Mouse (Mus musculus) embryo, embryonic 11.5 days (tissue): ENCODE data around the gene Sult6b2.

Source experiments
- DNase-seq: peaks from one replicate; pipeline ENCODE4 v3.0.0-alpha.2; 2012; ENCODE audit warnings: low read depth, low spot score

Gene Sult6b2

DNA sequence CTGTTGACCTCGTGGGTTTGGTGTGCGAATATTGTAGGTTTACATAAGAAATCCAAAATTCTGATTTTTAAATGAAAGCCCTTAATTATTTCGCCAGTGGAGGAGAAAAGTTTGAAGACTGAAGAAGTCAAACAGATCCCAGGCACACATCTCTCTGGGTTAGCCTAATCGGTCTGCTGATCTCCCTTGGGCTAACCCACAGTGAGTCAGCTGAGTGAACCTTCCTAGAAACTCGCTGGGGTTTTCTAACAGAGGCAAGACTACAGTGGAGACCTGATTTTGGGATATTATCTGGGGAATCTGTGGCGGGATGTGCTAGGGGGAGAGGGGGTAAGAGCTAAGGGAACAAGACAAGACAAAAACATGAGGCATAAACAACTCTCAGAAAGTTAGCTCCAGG lies 5.9 kb upstream of the Sult6b2 start:
- DNase-seq: no peak

DNA sequence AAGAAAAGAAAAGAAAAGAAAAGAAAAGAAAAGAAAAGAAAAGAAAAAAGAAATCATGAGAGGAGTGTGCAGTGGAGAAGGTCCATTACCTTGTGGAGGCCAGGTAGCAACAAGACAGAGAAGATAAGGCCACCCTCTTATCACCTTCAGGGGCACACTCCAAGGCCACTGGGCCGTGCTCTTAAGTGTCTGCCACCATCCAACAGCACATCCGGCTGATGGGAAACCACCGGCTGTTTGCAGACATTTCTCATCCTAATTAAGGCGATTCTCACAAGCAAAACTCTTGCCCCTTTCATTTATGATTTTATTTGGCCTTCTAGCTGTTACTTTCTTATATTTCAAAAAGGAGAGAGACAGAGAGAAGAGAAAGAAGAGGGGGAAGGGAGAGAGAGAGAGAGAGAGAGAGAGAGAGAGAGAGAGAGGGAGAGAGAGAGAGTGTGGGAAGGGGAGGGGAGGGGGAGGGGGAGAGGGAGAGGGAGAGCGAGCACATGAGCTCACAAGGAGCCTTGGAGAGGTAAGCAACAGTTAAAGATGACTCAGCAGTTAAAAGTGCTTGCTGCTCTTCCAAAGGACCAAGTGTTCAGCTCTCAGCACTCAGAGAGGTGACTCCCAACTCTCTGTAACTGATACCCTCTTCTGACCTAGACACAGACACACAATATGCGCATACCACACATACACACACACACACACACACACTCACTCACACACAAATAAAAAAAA lies 5.2 kb upstream of the Sult6b2 start:
- DNase-seq: no peak

DNA sequence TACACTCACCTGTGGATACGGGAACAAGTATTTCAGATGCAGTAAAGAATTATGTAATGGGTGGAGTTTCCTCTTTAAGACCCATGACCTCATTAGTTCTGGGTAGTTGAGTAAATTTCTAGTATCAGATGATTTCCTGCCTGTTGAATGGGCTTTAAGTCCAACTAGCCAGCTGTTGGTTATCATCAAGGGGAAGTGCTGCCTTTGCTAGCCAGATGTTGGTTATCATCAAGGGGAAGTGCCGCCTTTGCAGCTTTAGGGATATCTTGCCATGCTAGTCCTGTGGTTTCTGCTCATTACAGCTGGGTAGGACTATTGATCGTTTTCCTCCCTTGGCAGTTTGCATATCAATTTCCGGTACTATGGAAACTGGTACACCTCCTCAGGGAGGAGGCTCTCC lies 2.0 kb upstream of the Sult6b2 start:
- no peak for DNase-seq

DNA sequence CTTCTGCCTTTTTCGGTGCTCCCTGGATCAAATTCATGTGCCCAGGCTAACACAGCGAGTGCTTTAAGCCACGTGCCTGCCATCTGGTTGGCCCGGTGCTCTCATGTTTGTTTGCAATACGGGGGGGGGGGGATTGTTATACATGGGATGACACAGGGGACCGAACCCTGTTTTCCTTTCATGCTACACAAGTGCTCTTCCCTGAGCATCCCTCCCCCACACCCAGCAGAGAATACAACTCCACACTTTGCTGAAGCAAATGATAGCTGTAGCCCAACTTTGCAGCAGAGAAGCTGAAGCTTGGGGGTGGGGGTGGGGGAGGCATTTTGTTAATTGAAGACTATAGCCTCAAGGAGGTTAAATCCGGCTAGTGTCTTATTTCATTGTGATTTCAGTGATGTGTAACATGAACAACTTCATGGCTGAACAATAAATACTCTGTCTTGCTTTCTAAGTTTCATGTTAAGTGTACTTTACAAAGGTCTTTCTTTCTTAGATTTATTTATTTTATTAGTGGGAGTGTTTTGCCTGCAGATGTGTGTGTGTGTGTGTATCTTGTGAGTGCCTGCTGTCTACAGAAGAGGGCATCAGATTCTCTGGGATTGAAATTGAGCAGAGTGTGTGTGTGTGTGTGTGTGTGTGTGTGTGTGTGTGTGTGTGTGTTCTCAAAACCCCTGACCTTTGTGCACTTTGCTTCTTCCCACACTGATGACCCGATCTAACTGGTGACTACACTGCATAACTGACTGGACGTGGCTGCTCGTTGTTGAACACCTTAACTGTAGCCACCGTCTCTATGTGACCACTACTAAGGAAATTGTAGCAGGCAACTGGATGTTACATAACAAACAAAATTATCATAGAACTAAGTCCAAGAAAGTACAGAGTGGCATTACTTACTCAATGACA lies 1.4 kb downstream of the Sult6b2 start:
- DNase-seq: no peak

DNA sequence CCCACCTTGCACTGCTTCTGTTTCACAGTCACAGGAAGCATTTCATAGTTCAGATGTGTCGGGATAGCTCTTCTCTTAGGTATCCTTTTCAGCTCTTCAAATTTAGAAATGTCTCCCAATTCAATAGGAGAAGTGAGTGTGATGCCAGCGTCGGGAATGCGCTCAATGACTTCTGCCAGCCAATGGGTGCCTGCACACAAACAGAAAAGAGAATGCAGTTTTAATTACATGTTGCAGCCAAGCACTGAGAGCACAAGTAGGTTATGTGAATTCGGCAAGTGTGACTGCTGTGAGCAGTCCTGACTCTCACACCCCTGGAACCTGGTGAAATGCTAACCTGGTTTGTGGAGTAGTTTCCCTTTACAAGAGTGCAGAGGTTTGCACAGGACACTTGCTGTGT lies 2.6 kb downstream of the Sult6b2 start:
- no peak for DNase-seq

DNA sequence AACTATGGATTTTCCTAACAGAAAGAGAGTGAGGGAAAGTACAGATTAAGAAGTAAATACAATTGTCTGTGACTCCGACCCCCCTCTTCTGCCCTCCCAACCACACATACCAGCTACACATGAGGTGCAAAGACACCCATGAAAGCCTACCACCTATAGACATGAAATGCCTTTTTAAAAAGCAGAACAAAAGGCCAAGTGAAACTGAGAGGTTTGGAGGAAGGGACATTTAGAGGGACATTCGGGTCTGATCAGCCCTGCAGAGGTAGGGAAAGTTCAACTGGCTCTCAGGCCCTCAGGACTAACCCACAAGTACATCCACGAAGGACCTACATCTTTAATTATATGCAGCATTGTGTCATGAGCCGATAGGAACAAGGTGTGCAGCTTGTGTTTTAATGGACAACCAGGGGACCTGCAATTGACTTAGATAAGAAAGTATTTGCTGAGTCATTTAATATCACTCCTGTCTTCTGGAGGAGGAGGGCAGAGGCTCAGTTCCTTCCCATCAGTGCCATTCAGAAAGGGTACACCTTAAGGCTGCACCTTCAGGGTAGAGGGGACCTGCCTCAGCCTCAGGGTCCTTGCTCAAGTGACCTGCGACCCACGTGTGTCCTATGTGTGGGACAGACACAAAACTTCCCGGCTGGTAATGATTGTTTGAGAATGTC lies 4.5 kb downstream of the Sult6b2 start:
- DNase-seq: no peak

DNA sequence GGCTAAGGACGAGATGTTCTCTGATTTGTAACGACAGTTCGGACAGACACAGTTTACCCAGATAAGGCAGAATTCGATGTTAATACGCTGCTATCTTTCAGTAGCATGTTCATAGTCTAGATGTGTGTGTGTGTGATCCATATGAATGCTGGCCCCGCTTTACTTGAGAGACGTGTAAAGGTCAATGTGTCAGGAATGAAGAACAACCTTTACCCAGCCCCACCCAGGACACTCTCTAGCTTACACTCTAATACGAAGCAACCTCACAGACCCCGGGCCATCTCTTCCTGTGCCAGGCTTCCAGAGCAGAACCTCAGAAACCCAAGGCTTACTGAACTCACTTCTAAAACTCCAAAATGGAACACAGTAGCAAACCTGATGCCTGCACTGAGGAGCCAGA lies 5.5 kb downstream of the Sult6b2 start:
- DNase-seq: no peak

DNA sequence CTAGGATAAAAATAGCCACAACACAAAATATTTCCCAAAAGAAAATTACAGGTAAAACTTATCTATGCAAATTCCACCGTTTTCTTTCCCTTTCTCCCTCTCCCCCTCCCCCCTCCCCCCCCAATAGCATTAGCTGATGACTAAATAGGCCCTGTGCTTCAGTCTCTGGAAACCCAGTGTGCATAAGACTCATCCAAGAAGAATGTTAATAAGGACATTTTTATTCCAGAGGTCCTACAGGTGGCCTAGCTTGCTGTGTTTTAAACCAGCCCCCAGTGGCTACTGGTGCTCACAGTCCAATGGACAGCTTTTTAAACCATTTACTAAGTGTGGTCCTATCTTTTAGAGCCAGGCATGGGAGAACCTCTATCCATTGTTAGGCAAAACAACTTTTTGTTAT lies 6.3 kb downstream of the Sult6b2 start:
- no peak for DNase-seq

DNA sequence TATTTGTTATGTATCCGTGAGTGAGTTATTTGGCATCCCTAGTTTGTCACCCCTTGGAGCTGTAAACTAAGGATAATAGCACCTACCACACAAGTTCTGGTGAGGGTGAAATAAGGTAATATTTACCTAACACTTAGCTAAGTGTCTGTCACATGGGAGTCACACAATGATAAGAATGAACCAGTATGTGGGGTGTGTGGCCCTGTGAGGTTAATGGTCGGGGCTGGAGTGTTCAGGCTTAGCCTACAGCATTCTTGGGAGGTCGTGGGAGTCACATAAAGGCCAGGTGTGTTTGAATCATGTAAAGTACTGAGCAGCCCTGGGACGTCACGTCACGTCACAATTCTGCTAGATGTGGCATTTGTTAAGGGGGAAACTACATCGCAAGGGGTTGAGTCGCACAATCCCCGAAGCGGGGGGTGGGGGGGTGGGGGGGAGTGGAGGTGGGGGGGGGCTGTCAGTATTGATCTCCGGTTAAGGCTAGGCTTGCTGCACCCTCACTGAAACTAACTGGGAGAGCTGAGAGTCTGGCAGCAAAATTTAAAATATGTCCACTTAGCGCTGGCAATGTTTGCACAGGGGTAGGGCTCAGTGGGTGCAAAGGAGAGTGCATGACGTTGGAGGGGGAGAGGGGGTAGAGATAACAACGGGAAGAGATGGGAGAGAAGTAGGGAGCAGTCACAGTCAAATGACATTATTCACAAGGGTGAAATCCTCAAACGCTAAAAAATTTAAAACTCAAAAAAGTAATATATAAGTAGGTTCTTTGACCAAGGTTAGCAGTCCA lies 8.5 kb downstream of the Sult6b2 start:
- no peak for DNase-seq

DNA sequence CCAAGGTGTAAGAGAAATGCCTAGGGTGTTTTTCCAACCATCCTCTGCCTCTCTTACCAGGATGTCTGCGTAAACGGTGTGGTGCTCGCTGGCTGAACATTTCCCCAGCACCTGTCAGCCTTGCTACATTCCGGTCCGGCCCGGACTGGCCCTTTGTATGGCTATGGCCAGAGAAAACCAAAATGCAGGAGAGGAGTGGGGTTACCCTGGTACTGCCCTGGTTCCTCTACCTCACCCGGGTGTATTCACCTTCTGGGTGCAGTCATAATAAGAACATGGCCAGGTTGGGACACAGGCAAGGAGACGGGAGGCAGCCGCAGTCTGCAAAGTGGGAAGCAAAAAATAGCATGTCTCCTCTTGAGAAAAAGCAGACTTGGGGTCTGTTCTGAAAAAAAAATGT lies 9.2 kb downstream of the Sult6b2 start:
- DNase-seq: no peak

DNA sequence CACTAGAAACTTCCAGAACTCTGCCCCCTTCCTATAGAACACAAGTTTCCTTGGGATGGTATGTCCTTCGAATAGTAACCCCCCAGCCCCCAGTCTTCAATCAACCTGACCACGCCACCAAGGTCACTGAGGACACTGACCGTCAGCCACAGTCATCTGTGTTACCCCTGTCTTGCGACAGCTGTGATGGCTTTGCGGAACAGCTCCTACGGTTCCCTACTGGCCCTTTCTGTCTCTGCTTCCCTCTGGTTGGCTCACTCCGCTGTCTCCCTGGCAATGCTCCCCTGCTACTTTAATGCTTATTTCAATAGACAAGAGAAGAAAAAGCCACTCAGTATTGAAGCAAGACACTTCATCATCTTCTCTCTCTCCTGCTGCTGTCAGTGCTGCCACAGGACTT lies 10.8 kb downstream of the Sult6b2 start:
- no peak for DNase-seq

DNA sequence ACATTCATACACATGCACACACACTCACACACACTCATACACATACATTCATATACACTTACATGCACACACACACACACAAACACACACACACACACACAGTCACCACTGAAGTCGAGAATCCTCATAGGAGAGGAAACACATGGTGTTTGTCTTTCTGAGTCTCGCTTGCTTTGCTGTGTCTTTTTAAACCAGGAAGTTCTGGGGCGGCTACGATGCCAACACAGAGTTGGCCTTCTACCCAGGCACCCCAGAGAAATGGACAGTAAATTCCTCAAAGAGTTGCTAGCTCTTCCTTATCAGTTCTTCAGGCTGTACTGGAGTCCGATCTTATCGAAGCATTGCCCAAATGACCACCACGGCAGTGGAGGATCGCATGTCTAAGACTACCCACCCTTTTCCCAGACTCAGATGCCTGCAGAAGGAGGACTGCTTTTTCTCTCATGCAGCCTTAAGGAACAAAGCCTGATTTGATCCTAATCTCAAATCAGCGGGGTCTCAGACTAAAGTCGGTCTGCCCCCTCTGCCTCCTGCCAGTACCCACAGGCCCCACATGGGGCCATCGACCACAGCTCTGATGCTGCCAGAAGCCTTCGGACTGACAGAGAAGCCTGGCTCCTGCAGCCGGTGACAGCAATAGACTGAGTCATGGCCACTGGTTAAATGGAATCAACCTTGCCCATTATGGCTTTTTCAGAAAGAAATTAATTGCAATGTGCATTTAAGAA lies 11.9 kb downstream of the Sult6b2 start:
- no peak for DNase-seq

DNA sequence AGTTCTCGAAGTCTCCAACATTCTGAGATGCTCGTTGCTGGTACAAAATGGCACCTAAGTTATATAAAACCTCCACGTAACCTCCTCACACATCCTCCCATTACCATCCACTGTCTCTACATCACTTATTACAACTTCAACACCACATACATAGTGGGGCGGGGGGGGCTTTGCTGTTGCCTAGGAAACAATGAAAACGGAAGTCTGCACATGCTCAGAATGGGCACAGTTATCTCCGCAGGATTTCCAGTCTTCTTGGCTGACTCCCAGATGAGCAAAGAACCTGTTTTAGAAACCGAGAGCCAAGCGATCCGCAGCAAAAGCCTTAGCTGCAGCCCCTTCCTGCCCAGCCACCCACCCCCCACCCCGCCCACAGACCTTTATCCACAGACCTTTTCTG lies 14.6 kb downstream of the Sult6b2 start:
- no peak for DNase-seq

DNA sequence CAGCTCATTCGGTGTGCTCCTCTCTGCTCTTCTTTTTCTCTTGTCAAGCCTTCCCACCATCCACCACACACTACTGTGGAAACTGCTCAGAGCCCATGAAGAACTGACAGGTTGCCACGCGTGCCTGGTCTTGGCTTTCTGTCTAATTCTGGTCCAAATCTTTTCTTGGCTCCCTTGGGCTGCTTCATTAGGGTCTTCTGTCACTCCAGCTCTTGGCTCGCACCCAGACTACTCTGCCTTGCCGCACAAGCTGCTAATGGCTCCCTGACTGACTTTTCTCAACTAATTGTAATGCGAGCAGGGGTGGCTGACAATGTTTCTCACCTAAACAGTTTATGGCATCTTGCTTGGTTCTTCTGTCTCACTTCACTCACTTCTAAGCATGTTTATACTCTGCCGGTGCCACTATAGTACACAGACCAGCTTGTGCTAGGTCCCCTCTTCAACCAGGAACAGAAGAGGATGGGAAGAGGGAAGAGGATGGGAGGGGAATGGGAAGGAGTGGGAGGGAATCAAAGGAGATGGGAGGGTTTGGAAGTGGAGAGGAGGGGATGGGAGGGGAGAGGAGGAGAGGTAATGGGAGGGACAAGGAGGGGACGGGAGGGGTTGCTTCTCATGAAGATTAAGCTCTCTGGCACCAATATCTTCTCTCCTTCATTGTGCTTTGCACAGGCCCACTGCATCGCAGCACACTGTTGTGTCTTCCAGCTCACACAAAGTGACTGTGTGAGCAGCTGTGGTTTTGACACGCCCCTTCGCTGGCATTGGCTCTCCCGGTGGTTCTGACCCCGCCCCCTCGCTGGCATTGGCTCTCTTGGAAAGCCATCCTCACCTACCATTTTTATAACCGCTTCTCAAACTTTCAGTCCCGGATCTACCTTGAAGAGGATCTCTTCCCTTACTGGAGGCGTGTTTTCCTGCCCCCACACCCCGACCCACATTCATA lies 16.0 kb downstream of the Sult6b2 start:
- no peak for DNase-seq

DNA sequence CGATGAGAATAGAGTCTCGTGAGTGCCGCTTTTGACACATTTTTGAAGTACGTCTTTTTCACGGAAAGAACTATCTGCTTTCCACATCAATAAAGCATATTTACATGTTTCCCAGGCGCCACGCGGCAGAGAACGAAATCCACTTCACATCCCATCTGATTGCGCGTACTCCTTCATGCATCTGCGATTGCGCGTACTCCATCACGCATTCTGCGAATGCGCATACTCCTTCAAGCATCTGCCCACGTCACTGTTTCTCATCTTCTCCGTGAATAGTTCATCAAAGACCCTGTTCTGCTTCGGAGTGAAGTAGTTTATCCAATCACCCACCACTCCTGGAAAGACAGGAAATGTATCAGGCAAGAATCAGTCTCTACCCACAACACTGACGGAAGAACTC lies 18.2 kb downstream of the Sult6b2 start:
- DNase-seq: no peak

DNA sequence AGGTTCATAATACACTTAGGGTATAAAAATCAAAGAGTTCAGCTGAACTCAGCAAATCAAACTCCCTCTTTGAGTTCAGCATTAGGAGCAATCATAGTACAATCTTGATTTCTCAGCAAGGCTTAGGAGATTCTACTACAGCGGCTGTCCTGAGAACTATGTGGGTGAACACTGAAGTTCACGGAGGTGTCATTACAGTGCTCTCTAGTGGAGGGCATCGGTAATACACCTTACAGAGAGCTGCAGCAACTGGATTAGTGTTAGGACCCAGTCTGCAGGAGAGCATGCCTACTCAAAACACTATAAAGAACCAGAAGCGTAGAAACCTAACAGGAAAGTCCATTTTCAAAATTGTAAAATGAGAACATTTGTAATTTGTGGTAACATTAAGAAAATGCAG lies 19.0 kb downstream of the Sult6b2 start:
- DNase-seq: peak; percentile 36

DNA sequence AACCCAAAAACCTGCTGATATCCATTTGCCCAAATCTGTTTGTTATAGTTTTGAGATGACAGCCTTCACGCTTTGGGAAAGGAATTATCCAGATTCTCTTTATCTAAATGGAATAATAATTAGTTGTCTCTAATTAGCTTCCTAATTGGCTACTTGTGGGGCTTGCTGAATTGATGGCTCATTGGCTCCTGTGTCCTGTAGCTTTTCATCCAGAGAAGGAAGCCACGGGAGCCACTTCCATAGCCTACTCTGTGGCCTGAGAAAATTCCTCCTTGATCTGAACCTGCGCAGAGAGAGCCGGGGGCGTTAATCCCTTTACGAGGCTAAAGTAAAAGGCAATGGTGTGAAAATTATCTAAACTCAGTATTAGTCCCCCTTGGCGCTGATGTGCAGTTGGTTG lies 23.0 kb downstream of the Sult6b2 start:
- no peak for DNase-seq

DNA sequence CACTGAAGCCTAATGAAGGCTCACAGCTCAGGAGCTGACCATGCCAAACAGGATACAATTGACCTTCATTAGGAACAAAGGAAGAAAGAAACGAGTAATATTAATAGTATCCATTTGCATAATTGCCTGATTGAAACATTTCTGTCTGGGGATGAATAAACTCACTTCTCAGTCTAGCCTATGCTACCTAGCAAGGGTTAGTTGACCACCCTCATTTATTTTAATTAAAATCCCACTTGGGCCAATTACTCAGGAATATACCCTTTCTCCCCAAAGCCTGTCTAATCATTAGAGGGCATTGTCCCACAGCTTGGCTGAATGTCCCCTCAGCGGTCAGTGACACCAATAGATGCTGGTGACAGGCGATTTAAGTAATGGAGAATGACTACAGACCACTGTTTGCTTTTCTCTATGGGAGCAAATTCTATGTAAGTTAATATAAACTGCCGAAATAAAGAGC lies 23.7 kb downstream of the Sult6b2 start:
- DNase-seq: no peak

DNA sequence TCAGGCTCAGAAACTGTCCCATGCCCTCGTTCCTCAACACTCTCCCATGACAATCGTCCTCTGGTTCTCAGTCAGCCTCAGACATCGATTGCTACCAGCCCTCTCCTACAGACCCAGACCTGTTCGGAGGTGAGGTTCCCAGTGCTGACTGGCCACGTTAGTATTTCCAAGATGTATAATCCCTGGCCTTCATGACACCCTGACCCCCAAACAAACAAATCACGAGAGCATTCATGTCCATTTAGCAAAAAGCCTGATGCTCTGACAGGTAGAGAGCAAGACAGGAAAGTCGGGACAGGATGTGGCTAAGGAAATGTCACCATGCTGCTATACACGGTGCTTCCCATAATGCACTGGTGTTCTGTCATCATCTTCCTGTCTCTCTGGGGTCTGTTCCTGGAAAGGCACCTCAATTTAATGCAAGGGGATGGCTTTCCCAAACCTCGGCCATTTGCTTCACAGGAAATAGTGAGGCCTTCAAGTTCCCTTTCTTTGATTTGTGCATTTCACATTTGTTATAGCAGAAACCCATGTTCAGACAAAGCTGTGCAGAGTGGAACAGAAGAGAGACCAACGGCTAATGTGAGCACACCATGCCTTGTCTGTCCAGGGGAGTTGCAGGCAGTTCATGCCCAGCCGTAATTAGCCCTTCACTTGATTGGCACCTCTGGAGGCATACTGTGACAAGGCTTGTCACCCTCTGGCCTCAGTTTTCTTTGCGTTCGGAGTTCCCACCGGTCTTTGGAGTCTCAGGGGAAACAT lies 24.3 kb downstream of the Sult6b2 start:
- DNase-seq: no peak
